Mouse (Mus musculus): ENCODE data around the gene Arl6ip1.
A peak's percentile ranks its signal among the peaks of the same experiment; 100 is the strongest.
"Not testable (repeated sequence)": the region's sequence is repeated elsewhere in the genome, so short reads cannot be mapped to it uniquely, and the experiment has no call there.

The Arl6ip1 gene

DNA sequence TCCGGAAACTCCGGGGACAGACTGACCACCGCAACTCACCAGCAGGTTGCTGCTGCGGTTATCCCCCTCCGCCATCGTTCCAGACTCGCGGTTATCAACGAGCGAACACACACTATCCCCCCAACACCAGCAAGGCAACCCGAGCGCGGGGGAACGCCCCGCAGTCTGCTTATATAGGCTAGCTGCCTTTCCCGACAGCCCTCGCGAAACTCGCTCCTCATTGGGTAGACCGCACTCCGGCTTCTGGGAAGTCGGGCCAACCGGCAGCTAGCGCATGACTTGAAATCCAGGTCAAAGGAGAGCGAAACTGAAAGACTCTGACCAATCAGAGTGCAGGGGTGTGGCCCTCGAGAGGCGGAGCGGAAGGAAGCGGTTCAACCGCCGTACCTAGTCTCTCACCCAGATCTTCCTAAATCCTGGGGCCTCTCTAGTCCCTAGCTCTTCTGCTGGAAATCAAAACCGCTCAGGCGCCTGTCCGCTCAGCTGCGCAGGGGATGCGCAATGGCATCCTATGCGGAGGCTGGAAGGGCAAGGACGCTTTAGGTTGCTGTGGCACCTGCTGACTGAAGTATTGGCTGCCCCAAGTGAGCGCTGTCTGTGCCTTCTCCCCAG, at the start of gene Arl6ip1:
Arl6ip1 (minus strand) TSS at position 233 of the 612 bp plus-strand sequence.
- DNase-seq (ENCODE audit: low spot score in 2 of 2) = peak; percentile 97 to 99

GRCm38 (mm10) chr7:118175821-118176355, 46.4 kb upstream of the Arl6ip1 start:
- DNase-seq (ENCODE audit: low spot score in 2 of 2) = no peak

DNA sequence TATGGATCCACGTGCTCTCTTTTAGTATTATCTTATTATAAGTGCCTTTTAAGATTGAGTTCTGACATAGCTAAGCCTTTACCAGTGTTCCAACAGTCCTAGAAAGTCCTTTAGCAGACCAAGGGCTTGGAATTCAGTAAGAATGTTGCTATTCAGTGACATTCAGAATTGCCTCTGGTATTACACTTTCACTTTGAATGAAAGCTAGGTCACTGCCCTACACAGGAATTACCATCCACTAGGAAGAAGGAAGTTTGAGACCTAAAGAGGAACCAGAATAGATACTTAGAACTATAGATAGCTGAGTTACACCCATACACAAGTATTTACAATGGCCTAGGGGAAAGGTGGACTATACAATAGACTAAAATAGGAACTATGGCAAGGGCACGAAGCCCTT, 40.7 kb upstream of the Arl6ip1 start:
- DNase-seq (ENCODE audit: low spot score in 2 of 2) = not testable (repeated sequence)

DNA sequence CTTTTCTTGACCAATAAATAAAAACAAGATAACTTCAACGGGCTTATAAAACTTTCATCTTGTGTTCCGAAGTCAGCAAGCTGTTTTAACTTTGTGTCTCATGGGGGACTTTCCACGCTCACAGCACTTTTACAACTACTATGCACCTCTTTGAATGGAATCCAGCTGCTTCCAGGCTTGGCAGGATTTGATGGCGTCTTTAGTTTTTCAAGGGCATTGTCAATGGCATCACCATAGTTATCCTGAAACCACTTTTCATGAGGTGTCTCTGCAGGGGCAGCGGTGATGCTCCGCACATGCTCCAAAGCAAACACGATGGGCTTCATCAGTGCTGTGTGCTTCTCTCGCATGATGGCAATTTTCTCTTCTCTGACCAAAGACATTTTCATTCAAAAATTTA, 33.5 kb upstream of the Arl6ip1 start:
- no peak for DNase-seq (ENCODE audit: low spot score in 2 of 2)

- DNase-seq (ENCODE audit: low spot score in 2 of 2) = no peak
Measured at GRCm38 (mm10) chr7:118160121-118160520, 30.7 kb upstream of the Arl6ip1 start.

- DNase-seq (ENCODE audit: low spot score in 2 of 2) = no peak
Measured at GRCm38 (mm10) chr7:118156461-118156860, 27.0 kb upstream of the Arl6ip1 start.

- DNase-seq (ENCODE audit: low spot score in 2 of 2) = no peak
Measured at GRCm38 (mm10) chr7:118154150-118154549, 24.7 kb upstream of the Arl6ip1 start.

DNA sequence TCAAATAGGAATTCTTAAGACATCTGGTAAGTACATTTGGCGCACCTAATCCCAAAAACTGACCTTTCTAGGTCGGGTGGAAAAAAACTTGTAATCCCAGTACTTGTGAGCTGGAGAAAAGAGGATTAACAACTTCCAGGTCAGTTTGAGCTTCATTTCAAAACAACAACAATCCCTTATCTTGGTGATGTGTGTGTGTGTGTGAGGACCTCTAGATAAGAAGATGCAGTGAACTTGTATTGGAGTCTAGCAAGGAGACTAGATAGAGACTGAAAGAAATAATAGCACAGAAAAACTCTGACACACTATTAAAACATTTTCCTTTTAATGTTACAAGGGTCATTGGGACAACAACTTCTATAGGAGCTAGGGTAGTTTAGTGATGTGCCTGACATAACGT, 14.1 kb upstream of the Arl6ip1 start:
- no peak for DNase-seq (ENCODE audit: low spot score in 2 of 2)

DNA sequence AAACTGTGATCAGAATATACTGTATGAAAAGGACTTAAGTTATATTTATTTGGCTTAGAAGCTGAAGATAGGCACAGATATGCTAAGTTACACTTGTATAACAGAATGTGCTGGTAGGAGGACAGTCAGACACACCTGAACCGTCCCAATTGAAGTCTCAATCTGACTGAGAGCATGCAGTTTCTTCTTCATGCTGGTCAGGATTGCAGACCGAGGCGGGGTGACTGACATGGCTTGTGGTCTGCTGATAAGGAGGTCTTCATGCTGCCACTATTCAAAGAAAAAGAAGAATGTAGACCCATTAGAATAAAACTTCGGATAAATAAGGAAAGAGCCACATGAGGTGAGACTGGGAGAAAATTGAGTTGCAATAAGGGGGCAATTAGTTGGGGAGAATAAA, 13.7 kb upstream of the Arl6ip1 start:
- no peak for DNase-seq (ENCODE audit: low spot score in 2 of 2)

- no peak for DNase-seq (ENCODE audit: low spot score in 2 of 2)
Measured at GRCm38 (mm10) chr7:118141271-118141670, 11.8 kb upstream of the Arl6ip1 start.

GRCm38 (mm10) chr7:118135128-118135527, 5.7 kb upstream of the Arl6ip1 start:
- no peak for DNase-seq (ENCODE audit: low spot score in 2 of 2)

DNA sequence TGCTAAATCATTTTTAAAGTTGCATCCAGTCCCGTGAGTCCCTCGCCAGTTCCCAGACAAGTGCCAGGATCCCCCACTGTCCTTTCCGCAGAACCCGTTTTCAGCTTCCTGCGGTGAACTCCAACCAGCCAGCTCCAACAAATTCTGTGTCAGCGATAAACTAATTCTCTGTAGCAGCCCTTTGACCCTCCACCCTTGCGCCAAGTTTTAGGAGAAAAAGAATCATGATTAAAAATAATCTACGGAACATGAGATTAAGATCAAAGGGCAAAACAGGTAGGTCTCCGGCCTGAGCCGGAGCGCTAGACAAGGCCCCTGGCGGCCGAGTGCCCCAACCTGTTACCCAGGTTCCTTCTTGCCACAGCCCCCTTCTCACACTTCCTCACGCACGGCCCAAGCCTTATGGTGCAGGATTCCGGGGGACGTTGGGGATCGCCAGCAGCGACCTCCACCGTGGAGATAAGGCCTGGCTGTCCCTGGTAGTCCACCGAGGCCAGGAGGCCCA, 485 bp downstream of the Arl6ip1 start:
- no peak for DNase-seq (ENCODE audit: low spot score in 2 of 2)

- DNase-seq (ENCODE audit: low spot score in 2 of 2) = no peak
Measured at GRCm38 (mm10) chr7:118126219-118126875, 3.1 kb downstream of the Arl6ip1 start.

- DNase-seq (ENCODE audit: low spot score in 2 of 2) = no peak
Measured at GRCm38 (mm10) chr7:118125736-118126135, 3.7 kb downstream of the Arl6ip1 start.

DNA sequence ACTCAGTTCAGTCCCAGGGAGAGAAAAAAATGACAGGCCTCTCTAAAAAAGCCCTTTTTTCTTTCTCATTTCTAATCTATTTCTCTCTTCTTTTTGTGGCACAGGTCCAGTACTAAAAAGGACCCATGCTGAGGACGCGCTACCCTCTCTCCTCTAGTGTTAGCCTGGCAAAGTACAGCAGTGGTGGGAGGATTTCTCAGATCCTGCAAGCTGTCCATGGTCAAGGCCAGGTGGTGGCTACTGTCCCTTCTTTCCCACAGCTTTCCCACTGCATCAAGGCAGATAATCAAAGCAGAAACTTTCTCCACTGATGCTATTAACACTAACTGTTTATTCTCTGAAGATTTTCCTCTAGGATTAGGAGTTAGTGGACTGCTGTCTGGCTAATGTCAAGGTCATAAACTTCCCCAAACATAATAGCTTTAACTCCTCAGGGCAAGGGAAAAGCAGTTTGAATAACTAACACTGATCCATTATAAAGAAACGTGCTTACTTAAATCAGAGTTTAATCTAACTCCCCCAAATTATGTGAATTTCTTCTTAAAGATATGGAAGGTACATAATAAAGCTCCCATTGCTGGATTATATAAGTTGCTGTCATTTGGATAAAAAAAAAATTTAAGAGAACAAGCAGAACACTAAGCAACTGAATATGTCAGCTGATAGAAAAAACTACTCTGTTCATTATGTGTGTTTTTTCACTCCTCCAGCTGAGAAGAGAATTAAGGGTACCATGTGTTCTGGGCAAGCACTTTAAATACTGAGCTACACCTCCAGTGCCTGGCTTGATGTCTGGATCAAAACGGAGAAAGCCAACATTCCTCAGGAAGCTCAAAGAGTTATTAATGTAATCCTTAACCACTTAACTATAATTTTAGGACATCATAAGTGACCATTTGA, 5.7 kb downstream of the Arl6ip1 start:
- DNase-seq (ENCODE audit: low spot score in 2 of 2) = no peak

DNA sequence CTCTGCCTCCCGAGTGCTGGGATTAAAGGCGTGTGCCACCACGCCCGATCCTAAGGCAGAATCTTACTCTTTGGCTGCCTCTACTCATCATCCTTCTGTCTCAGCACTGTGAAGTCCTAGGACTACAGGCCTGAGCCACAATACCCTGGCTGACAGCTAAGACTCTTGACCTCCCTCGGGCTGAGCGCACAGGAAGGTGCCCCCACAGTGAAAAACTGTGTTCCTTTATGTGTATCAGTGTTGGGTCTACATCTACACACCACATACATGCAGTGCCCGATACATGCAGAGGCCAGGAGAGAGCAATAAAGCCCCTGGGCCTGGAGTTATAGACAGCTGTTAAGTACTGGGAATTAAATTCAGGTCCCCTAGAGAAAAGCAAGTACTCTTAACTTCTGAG, 7.2 kb downstream of the Arl6ip1 start:
- DNase-seq (ENCODE audit: low spot score in 2 of 2) = no peak

GRCm38 (mm10) chr7:118120654-118121053, 8.8 kb downstream of the Arl6ip1 start:
- no peak for DNase-seq (ENCODE audit: low spot score in 2 of 2)

DNA sequence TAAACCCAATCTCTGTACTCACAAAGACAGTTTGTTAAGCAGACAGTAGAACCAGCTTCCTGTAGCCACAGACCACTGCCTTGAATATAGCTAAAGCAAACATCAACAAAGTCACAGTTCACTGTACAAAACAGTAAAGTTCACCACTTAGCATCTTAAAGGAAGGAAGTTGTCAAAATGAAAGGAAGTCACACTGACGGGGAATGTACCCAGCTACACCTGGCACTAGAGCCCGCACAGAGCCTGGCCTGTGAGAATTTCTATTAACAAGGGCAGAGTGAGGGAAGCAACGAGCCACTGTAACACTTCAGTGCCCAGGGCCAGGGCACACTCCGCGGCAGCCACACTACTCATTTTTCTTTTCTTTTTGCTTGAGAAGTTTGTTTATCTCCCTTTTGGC, 9.5 kb downstream of the Arl6ip1 start:
- peak in 1 of 2 experiments; percentile 28 for DNase-seq (ENCODE audit: low spot score in 2 of 2)

- no peak for DNase-seq (ENCODE audit: low spot score in 2 of 2)
Measured at GRCm38 (mm10) chr7:118119142-118119541, 10.3 kb downstream of the Arl6ip1 start.

DNA sequence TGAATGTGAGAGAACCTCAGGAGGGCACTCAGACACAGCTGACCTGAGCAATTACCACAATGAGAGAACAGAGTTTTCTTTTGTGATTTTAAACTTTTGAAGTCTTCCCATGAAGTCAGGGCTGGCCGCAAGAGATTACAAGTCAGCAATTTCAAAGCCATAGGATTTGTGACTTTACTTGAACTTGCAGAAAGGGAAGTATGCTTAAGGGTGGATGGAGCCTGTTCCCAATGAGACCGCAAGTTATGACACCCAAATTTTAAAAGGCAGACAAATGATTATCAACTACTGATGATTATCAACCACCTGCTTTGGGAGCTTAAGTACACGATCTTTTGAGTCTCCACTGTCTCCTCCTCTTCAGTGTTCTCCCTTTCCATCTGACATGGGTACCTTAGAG, 11.0 kb downstream of the Arl6ip1 start:
- DNase-seq (ENCODE audit: low spot score in 2 of 2) = no peak

DNA sequence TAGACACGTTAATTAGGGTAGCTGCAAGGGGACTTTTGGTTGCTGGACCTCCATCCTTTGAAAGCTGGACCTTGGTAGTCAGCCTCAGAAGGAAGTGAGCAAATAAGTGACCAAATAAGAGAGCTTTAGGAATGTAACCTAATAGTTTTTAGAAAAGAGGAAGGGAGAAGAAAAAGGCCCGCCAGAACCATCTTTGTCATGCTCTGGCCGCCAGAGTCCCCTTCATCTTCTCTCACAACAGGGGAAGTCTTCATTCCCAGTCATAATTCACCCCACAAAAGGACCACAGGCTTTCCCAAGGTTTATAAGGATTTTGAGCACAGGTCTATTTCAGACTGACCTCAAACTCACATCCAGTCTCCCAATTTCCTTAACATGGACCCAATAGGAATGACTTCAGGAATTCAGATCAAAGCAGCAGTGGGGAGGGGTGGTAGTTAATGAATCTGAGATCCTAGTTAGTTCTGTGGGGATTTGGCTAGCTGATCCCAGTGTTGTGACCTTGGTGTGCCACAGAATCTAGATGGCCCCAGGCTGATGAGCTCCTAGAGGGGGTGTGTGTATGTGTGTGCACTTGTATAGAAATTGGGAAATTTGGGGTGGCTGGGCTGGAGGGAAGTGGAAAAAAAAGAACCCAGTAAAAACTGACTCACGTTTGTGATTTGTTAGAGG, 11.8 kb downstream of the Arl6ip1 start:
- no peak for DNase-seq (ENCODE audit: low spot score in 2 of 2)
